Mouse (Mus musculus) brain, embryonic 14.5 days (tissue): Measurements from ENCODE around the gene Rimkla.

Experiments
- CTCF ChIP-seq: fragments of 200-500 bp; IDR thresholded peaks from 2 replicates; pipeline ENCODE4 v1.5.1; 2012; ENCODE audit warnings: inconsistent platforms, mild to moderate bottlenecking, moderate library complexity, borderline replicate concordance; ENCODE audit not compliant: insufficient read depth, insufficient read length; ENCODE audit errors: extremely low read depth
- POLR2A ChIP-seq: fragments of 200-500 bp; IDR thresholded peaks from 2 replicates; pipeline ENCODE4 v1.6.1; 2012; ENCODE audit warnings: mild to moderate bottlenecking, inconsistent platforms, borderline replicate concordance; ENCODE audit not compliant: poor library complexity, insufficient read depth, insufficient read length, severe bottlenecking; ENCODE audit errors: extremely low read depth

- no peak for TF ChIP-seq POLR2A
- TF ChIP-seq CTCF = no peak
These were observed 7.5 kb downstream of the Rimkla start for GRCm38 (mm10) chr4:119484882-119485281.
